Mouse (Mus musculus): Measurements from ENCODE around the gene Vezt.

DNA sequence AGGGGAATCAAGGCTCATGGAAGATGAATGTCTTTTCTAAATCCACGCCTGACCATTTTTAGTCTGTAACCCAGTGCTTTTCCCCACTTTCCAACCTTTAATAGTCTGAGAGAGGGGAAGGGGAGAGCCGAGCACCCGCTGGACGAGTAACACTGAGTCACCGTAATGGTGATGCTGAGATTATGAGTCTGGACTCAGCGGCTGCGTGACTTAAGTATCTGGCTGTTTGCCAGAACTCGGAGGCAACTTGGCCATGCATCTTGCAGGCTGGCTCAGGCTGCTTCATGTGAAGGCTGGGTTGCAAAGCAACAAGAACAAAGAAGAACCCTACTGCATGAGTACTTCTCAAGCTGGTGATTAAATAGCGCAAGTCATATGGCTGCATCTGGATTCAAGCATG, 101.6 kb downstream of the Vezt start:
- TF ChIP-seq POLR2A (IDR thresholded peaks at IDR 0.05; ENCODE audit: low read depth, low read length) (no peak), CTCF (IDR thresholded peaks at IDR 0.05; ENCODE audit: extremely low read depth, insufficient read length, insufficient replicate concordance, low read depth, low read length) (no peak)
